Mouse (Mus musculus) testis, adult 2 months (tissue): ENCODE data around the gene Zfp113. TPM values are rescaled to one million over a fixed set of nuclear protein-coding genes. Genes with fewer than 3 reads are reported as not detected.

Source experiments
- H3K27ac ChIP-seq: fragments of 200-500 bp; 2 replicates; pipeline ENCODE4 v1.5.1; 2012; ENCODE audit warnings: low read depth, low read length; ENCODE audit not compliant: control insufficient read depth, insufficient read depth
- H3K27me3 ChIP-seq: fragments of 200-500 bp; 2 replicates; pipeline ENCODE4 v1.6.1; 2012; ENCODE audit warnings: mild to moderate bottlenecking, low read length, moderate library complexity; ENCODE audit not compliant: control insufficient read depth, insufficient read depth
- H3K36me3 ChIP-seq: fragments of 200-500 bp; 2 replicates; pipeline ENCODE4 v1.6.1; 2012; ENCODE audit warnings: mild to moderate bottlenecking, low read length; ENCODE audit not compliant: control insufficient read depth, insufficient read depth
- H3K4me1 ChIP-seq: fragments of 200-500 bp; 2 replicates; pipeline ENCODE4 v1.6.1; 2012; ENCODE audit warnings: low read length; ENCODE audit not compliant: control insufficient read depth, insufficient read depth
- H3K4me3 ChIP-seq: fragments of 200-500 bp; 2 replicates; pipeline ENCODE4 v1.5.1; 2012; ENCODE audit warnings: low read depth, mild to moderate bottlenecking, low read length, moderate library complexity, mixed read lengths; ENCODE audit not compliant: control insufficient read depth
- CTCF ChIP-seq: fragments of 200-500 bp; IDR thresholded peaks from 2 replicates; pipeline ENCODE4 v1.5.1; 2012; ENCODE audit warnings: low read depth, mild to moderate bottlenecking, inconsistent platforms, low read length, moderate library complexity; ENCODE audit not compliant: control insufficient read depth, insufficient read depth, insufficient replicate concordance
- POLR2A ChIP-seq: fragments of 200-500 bp; IDR thresholded peaks from 2 replicates; pipeline ENCODE4 v1.6.1; 2012; ENCODE audit warnings: low read depth, mild to moderate bottlenecking, inconsistent platforms, low read length, moderate library complexity; ENCODE audit not compliant: control insufficient read depth
- polyA plus RNA-seq: library from polyadenylated mRNA; depleted of rRNA; stranded (reverse); fragments of >200 nt; gene quantifications from 2 replicates; pipeline ENCODE4 v1.2.3, GENCODE M21; 2012

Zfp113 gene
- polyA plus RNA-seq, 1 experiment = 2.2 TPM

GRCm38 (mm10) chr5:138163046-138163445 lies 7.5 kb upstream of the Zfp113 start:
- no peak for TF ChIP-seq POLR2A
- TF ChIP-seq CTCF = no peak
- no peaks in the 10 kb centered on the region for H3K27me3 ChIP-seq
- H3K27ac ChIP-seq = no peak overlapping the region
- no peak overlapping the region for H3K4me3 ChIP-seq
- no peaks in the 10 kb centered on the region; the same call in 1 of the 2 replicates for H3K4me1 ChIP-seq
- peaks cover 6% of the 10 kb centered on the region for H3K36me3 ChIP-seq

- Histone ChIP-seq H3K4me3 (peak within 1 kb of the TSS; percentile 83), H3K27ac (peak within 1 kb of the TSS; percentile 41; the same call in 1 of the 2 replicates), H3K4me1 (no peaks in the 10 kb centered on the region; the same call in 1 of the 2 replicates), H3K27me3 (no peaks in the 10 kb centered on the region), H3K36me3 (peaks cover 1% of the 10 kb centered on the region; the same call in 1 of the 2 replicates)
- no peak for TF ChIP-seq CTCF
- TF ChIP-seq POLR2A = peak; percentile 73
Observed at GRCm38 (mm10) chr5:138160842-138161665, 5.5 kb upstream of the Zfp113 start, which contains the start of gene Cops6. Gene Cops6 (plus strand): TSS chr5:138161071.

GRCm38 (mm10) chr5:138160224-138160762 lies 4.7 kb upstream of the Zfp113 start:
- Histone ChIP-seq H3K4me3 (no peak overlapping the region), H3K27me3 (no peaks in the 10 kb centered on the region), H3K27ac (no peak overlapping the region), H3K4me1 (no peaks in the 10 kb centered on the region; the same call in 1 of the 2 replicates), H3K36me3 (peaks cover 1% of the 10 kb centered on the region; the same call in 1 of the 2 replicates)
- TF ChIP-seq POLR2A (no peak), CTCF (no peak)

GRCm38 (mm10) chr5:138154390-138154789 lies 1.2 kb downstream of the Zfp113 start:
- no peak overlapping the region for H3K27ac ChIP-seq
- no peaks in the 10 kb centered on the region; the same call in 1 of the 2 replicates for H3K4me1 ChIP-seq
- no peaks in the 10 kb centered on the region for H3K27me3 ChIP-seq
- no peak overlapping the region for H3K4me3 ChIP-seq
- peaks cover 3% of the 10 kb centered on the region for H3K36me3 ChIP-seq
- TF ChIP-seq CTCF (no peak), POLR2A (no peak)

GRCm38 (mm10) chr5:138138585-138138984 lies 17.0 kb downstream of the Zfp113 start:
- Histone ChIP-seq H3K4me1 (no peaks in the 10 kb centered on the region), H3K27ac (no peak overlapping the region), H3K27me3 (no peaks in the 10 kb centered on the region), H3K4me3 (no peak overlapping the region), H3K36me3 (no peaks in the 10 kb centered on the region; the same call in 1 of the 2 replicates)
- TF ChIP-seq POLR2A (no peak), CTCF (no peak)

- no peak overlapping the region for H3K4me3 ChIP-seq
- no peak overlapping the region for H3K27ac ChIP-seq
- no peaks in the 10 kb centered on the region for H3K4me1 ChIP-seq
- H3K36me3 ChIP-seq = no peaks in the 10 kb centered on the region
- no peaks in the 10 kb centered on the region for H3K27me3 ChIP-seq
- TF ChIP-seq POLR2A = no peak
- TF ChIP-seq CTCF = no peak
Observed at GRCm38 (mm10) chr5:138137935-138138549, 17.5 kb downstream of the Zfp113 start.

GRCm38 (mm10) chr5:138137257-138137656 lies 18.3 kb downstream of the Zfp113 start:
- Histone ChIP-seq H3K36me3 (no peaks in the 10 kb centered on the region), H3K4me3 (no peak overlapping the region), H3K27ac (no peak overlapping the region), H3K27me3 (no peaks in the 10 kb centered on the region), H3K4me1 (no peaks in the 10 kb centered on the region)
- TF ChIP-seq CTCF (no peak), POLR2A (no peak)
